Mouse (Mus musculus): Measurements from ENCODE around the gene Rlbp1. TPM values are rescaled to one million over a fixed set of nuclear protein-coding genes. Genes with fewer than 3 reads are reported as not detected.

Rlbp1 gene
- 1 to 10 TPM in 1 of 2 experiments, under 1 TPM in 1; 0.74 to 2.3 TPM for polyA plus RNA-seq (2017; shearing (Covaris generic))

GRCm38 (mm10) chr7:79386422-79387133 is at the start of gene Rlbp1:
Gene Rlbp1, minus strand, starts transcription at chr7:79387048.

GRCm38 (mm10) chr7:79391883-79392649 is 5.2 kb upstream of the Rlbp1 start, which contains the start of gene Fanci:
Gene Fanci, plus strand, starts transcription at chr7:79391929.

Other genes with a start within 250 kb of the Rlbp1 start
- 10 to 100 TPM; 19.5 to 30.7 TPM for gene Mfge8, start 238.0 kb downstream of the Rlbp1 start, polyA plus RNA-seq (2017; shearing (Covaris generic))
- gene Abhd2, start 113.8 kb downstream of the Rlbp1 start, polyA plus RNA-seq (2017; shearing (Covaris generic)): 1 to 10 TPM; 7.5 to 8.1 TPM
- 1 to 10 TPM; 2.8 to 8.2 TPM for gene Fanci, start 4.9 kb upstream of the Rlbp1 start, polyA plus RNA-seq (2017; shearing (Covaris generic))
- 100 to 1,000 TPM; 108 to 129 TPM for gene Polg, start 79.3 kb upstream of the Rlbp1 start, polyA plus RNA-seq (2017; shearing (Covaris generic))
- under 1 TPM in 1 of 2 experiments, not detected in 1; 0.27 TPM for gene Rhcg, start 230.6 kb upstream of the Rlbp1 start, polyA plus RNA-seq (2017; shearing (Covaris generic))

All from inflammation-experienced regulatory T-cells (primary cell).